Mouse (Mus musculus) thymus, adult 2 months (tissue): ENCODE measurements around the gene Celsr2. TPM values are rescaled to one million over a fixed set of nuclear protein-coding genes. Genes with fewer than 3 reads are reported as not detected.

Experiments
- DNase-seq: peaks from one replicate; pipeline ENCODE4 v3.0.0; 2021
- H3K27ac ChIP-seq: fragments of 200-500 bp; 2 replicates; pipeline ENCODE4 v1.5.1; 2012; ENCODE audit warnings: low read length, control low read depth; ENCODE audit not compliant: control insufficient read depth, insufficient read depth
- H3K27me3 ChIP-seq: fragments of 200-500 bp; 2 replicates; pipeline ENCODE4 v1.6.1; 2012; ENCODE audit warnings: mild to moderate bottlenecking, low read length, moderate library complexity, mixed read lengths; ENCODE audit not compliant: control insufficient read depth, insufficient read depth
- H3K36me3 ChIP-seq: fragments of 200-500 bp; 2 replicates; pipeline ENCODE4 v1.6.1; 2012; ENCODE audit warnings: mild to moderate bottlenecking, low read length, moderate library complexity; ENCODE audit not compliant: control insufficient read depth, insufficient read depth
- H3K4me1 ChIP-seq: fragments of 200-500 bp; replicated peaks from 2 replicates; pipeline ENCODE4 v1.6.1; 2012; ENCODE audit warnings: low read length; ENCODE audit not compliant: control insufficient read depth, insufficient read depth
- H3K4me3 ChIP-seq: fragments of 200-500 bp; 2 replicates; pipeline ENCODE4 v1.5.1; 2012; ENCODE audit warnings: mild to moderate bottlenecking, low read length, control low read depth, moderate library complexity; ENCODE audit not compliant: control insufficient read depth, insufficient read depth
- CTCF ChIP-seq: fragments of 200-500 bp; IDR thresholded peaks from 2 replicates; pipeline ENCODE4 v1.5.1; 2012; ENCODE audit warnings: mild to moderate bottlenecking, control low read depth, low read length, moderate library complexity, borderline replicate concordance; ENCODE audit not compliant: control insufficient read depth, poor library complexity, insufficient read depth; ENCODE audit errors: extremely low read depth
- POLR2A ChIP-seq: fragments of 200-500 bp; IDR thresholded peaks from 2 replicates; pipeline ENCODE4 v1.6.1; 2012; ENCODE audit warnings: mild to moderate bottlenecking, low read length, control low read depth, moderate library complexity; ENCODE audit not compliant: control insufficient read depth, poor library complexity, insufficient read depth; ENCODE audit errors: extremely low read depth
- WGBS: fragments of 180-500 bp; shearing (Covaris S2); methylation state at CpG from one replicate; pipeline ENCODE4 v1.1.7; 2018; 5-methylcytosine and 5-hydroxymethylcytosine counted together
- polyA plus RNA-seq: library from polyadenylated mRNA; depleted of rRNA; stranded (reverse); fragments of >200 nt; gene quantifications from 2 replicates; pipeline ENCODE4 v1.2.3, GENCODE M21; 2012

The Celsr2 gene
- polyA plus RNA-seq, 1 experiment: 28.2 TPM

GRCm38 (mm10) chr3:108367173-108367572 is 48.2 kb downstream of the Celsr2 start:
- H3K4me1 ChIP-seq: no peaks in the 10 kb centered on the region
- 73% methylated on average over 9 of the region's 9 CpGs for WGBS
- no peak for DNase-seq
- TF ChIP-seq POLR2A (no peak), CTCF (no peak)
- no peaks in the 10 kb centered on the region for H3K27me3 ChIP-seq
- H3K4me3 ChIP-seq: no peak overlapping the region
- no peaks in the 10 kb centered on the region for H3K36me3 ChIP-seq
- no peak overlapping the region for H3K27ac ChIP-seq

- no peak within 1 kb of the TSS for H3K27ac ChIP-seq
- DNase-seq: no peak
- no peaks in the 10 kb centered on the region for H3K36me3 ChIP-seq
- WGBS: 84% methylated on average over 9 of the region's 9 CpGs
- no peak within 1 kb of the TSS for H3K4me3 ChIP-seq
- H3K4me1 ChIP-seq: no peaks in the 10 kb centered on the region
- no peaks in the 10 kb centered on the region for H3K27me3 ChIP-seq
- no peak for TF ChIP-seq POLR2A
- no peak for TF ChIP-seq CTCF
Observed at GRCm38 (mm10) chr3:108364270-108364995, 50.9 kb downstream of the Celsr2 start, which contains the start of gene Mybphl. TSS of gene Mybphl (plus strand) at chr3:108364911.

- TF ChIP-seq CTCF: no peak
- no peak for TF ChIP-seq POLR2A
- Histone ChIP-seq H3K36me3 (no peaks in the 10 kb centered on the region), H3K4me1 (no peaks in the 10 kb centered on the region), H3K27ac (no peak overlapping the region), H3K27me3 (no peaks in the 10 kb centered on the region), H3K4me3 (no peak overlapping the region)
- no peak for DNase-seq
- 72% methylated on average over 3 of the region's 3 CpGs for WGBS
Observed at GRCm38 (mm10) chr3:108363626-108364025, 51.7 kb downstream of the Celsr2 start.

- no peaks in the 10 kb centered on the region for H3K36me3 ChIP-seq
- no peak overlapping the region for H3K27ac ChIP-seq
- DNase-seq: peak; percentile 5
- no peak overlapping the region for H3K4me3 ChIP-seq
- H3K27me3 ChIP-seq: no peaks in the 10 kb centered on the region
- H3K4me1 ChIP-seq: no peaks in the 10 kb centered on the region
- WGBS: 27% methylated on average over 7 of the region's 7 CpGs
- TF ChIP-seq CTCF (no peak), POLR2A (no peak)
Observed at GRCm38 (mm10) chr3:108360894-108361293, 54.5 kb downstream of the Celsr2 start.

GRCm38 (mm10) chr3:108358445-108358844 is 56.9 kb downstream of the Celsr2 start:
- 95% methylated on average over 6 of the region's 6 CpGs for WGBS
- H3K27ac ChIP-seq: no peak overlapping the region
- no peak for DNase-seq
- no peaks in the 10 kb centered on the region for H3K4me1 ChIP-seq
- H3K36me3 ChIP-seq: no peaks in the 10 kb centered on the region
- no peaks in the 10 kb centered on the region for H3K27me3 ChIP-seq
- no peak overlapping the region for H3K4me3 ChIP-seq
- TF ChIP-seq CTCF: no peak
- TF ChIP-seq POLR2A: no peak

- TF ChIP-seq POLR2A (no peak), CTCF (no peak)
- Histone ChIP-seq H3K36me3 (no peaks in the 10 kb centered on the region), H3K4me1 (no peaks in the 10 kb centered on the region), H3K27ac (no peak overlapping the region), H3K4me3 (no peak overlapping the region), H3K27me3 (no peaks in the 10 kb centered on the region)
- 96% methylated on average over 10 of the region's 10 CpGs for WGBS
- no peak for DNase-seq
Observed at GRCm38 (mm10) chr3:108357051-108357450, 58.3 kb downstream of the Celsr2 start.

- Histone ChIP-seq H3K27ac (no peak overlapping the region), H3K4me1 (no peaks in the 10 kb centered on the region), H3K27me3 (no peaks in the 10 kb centered on the region), H3K4me3 (no peak overlapping the region), H3K36me3 (no peaks in the 10 kb centered on the region)
- TF ChIP-seq POLR2A: no peak
- no peak for TF ChIP-seq CTCF
- WGBS: 91% methylated on average over 3 of the region's 3 CpGs
- DNase-seq: no peak
Observed at GRCm38 (mm10) chr3:108355245-108355644, 60.1 kb downstream of the Celsr2 start.
